Mouse (Mus musculus): ENCODE results near the gene Rhov.

Gene Rhov

GRCm38 (mm10) chr2:119238671-119239070, 32.4 kb downstream of the Rhov start:
- no peak for DNase-seq (ENCODE audit: low read depth, low spot score)

GRCm38 (mm10) chr2:119237871-119238220, 33.2 kb downstream of the Rhov start:
- DNase-seq (ENCODE audit: low read depth, low spot score) = no peak

DNA sequence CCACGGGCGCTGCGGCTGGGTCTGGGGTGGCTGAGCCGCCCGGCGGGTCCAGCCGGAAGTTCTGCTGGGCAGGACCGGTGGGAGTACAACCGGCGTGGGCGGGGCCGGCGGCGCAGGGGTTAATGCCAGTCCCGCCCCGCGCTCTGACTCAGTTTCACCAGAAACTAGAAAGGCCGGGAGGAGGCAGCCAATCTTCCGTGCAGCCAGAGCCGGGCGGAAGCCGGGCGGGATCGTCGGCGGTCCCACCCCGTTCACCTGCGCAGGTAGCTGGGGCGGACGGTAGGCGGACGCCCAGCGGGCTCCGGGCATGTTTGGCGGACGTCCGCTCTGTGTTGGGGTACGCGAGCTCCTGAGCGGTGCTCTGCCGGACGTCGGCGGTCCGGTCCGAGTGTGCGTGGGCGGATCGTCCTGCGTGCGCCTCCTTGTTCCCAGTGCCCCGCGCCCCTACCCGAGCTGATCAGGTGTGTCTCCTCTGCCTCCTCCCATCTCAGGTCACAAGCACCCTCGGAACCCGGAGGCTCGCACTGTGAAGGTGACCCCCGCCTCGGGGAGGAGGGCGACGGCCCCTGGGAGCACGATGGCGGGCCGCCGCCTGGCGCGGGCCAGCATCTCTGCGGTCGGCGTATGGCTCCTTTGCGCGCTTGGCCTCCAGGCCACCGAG, 33.7 kb downstream of the Rhov start, which contains the start of gene Spint1:
Gene Spint1, plus strand, starts transcription at position 153 of the 661 bp plus-strand sequence.
- DNase-seq (ENCODE audit: low read depth, low spot score) = no peak

GRCm38 (mm10) chr2:119236682-119237209, 34.3 kb downstream of the Rhov start:
- DNase-seq (ENCODE audit: low read depth, low spot score) = no peak

GRCm38 (mm10) chr2:119229775-119230704, 41.0 kb downstream of the Rhov start, which contains the start of gene Ppp1r14d:
TSS of gene Ppp1r14d (minus strand) at chr2:119229906.
- no peak for DNase-seq (ENCODE audit: low read depth, low spot score)

Measured in forelimb bud, embryonic 11.5 days (tissue).